Mouse (Mus musculus) MEL (cell line): ENCODE data around the gene Ppp2r5a. TPM values are rescaled to one million over a fixed set of nuclear protein-coding genes. Genes with fewer than 3 reads are reported as not detected.
A peak's percentile ranks its signal among the peaks of the same experiment; 100 is the strongest.

Source experiments
- DNase-seq: peaks from one replicate; pipeline ENCODE4 v3.0.0; 2011; ENCODE audit warnings: low read depth, low spot score
- H3K27ac ChIP-seq: 2 replicates; pipeline ENCODE4 v1.5.1; 2012; ENCODE audit warnings: low read depth, mild to moderate bottlenecking, control low read depth, low read length, moderate library complexity; ENCODE audit not compliant: control insufficient read depth
- H3K27me3 ChIP-seq, 2 experiments: fragments of 150-350 bp in 1 of 2; sonication (generic) in 1 of 2; 2 replicates each; pipeline ENCODE4 v1.6.1; 2012; ENCODE audit warnings: low read length in 2 of 2, mild to moderate bottlenecking in 2 of 2, improper control_type of control experiment in 1 of 2, moderate library complexity in 1 of 2; ENCODE audit not compliant: insufficient read depth in 2 of 2, control insufficient read depth in 1 of 2
- H3K36me3 ChIP-seq, 2 experiments: 2 replicates each; pipeline ENCODE4 v1.6.1; 2012 to 2014; ENCODE audit warnings: low read length in 2 of 2, improper control_type of control experiment in 1 of 2, inconsistent platforms in 1 of 2, mild to moderate bottlenecking in 1 of 2; ENCODE audit not compliant: insufficient read depth in 2 of 2, control insufficient read depth in 1 of 2
- H3K4me1 ChIP-seq, 2 experiments: fragments of 150-350 bp in 1 of 2; sonication (generic) in 1 of 2; 2 replicates each; pipeline ENCODE4 v1.6.1; 2012; ENCODE audit warnings: low read length in 2 of 2, improper control_type of control experiment in 1 of 2, mild to moderate bottlenecking in 1 of 2; ENCODE audit not compliant: insufficient read depth in 2 of 2, control insufficient read depth in 1 of 2
- H3K4me3 ChIP-seq, 2 experiments: fragments of 150-350 bp in 1 of 2; sonication (generic) in 1 of 2; 2 replicates each; pipeline ENCODE4 v1.5.1; 2012; ENCODE audit warnings: low read depth in 2 of 2, low read length in 2 of 2, mild to moderate bottlenecking in 2 of 2, moderate library complexity in 2 of 2, control low read depth in 1 of 2, improper control_type of control experiment in 1 of 2; ENCODE audit not compliant: control insufficient read depth in 1 of 2, insufficient read depth in 1 of 2
- H3K79me2 ChIP-seq: 2 replicates; pipeline ENCODE4 v1.6.1; 2012; ENCODE audit warnings: mild to moderate bottlenecking, low read length, moderate library complexity; ENCODE audit not compliant: control insufficient read depth, poor library complexity, insufficient read depth
- H3K9ac ChIP-seq: 2 replicates; pipeline ENCODE4 v1.6.1; 2012; ENCODE audit warnings: low read depth, mild to moderate bottlenecking, control low read depth, low read length, moderate library complexity; ENCODE audit not compliant: control insufficient read depth, poor library complexity, severe bottlenecking
- H3K9me3 ChIP-seq: fragments of 150-350 bp; sonication (generic); replicated peaks from 2 replicates; pipeline ENCODE4 v1.6.1; 2012; ENCODE audit warnings: mild to moderate bottlenecking, low read length, improper control_type of control experiment, moderate library complexity; ENCODE audit not compliant: insufficient read depth
- BHLHE40 ChIP-seq: IDR thresholded peaks from 2 replicates; pipeline ENCODE4 v1.6.1; 2012; ENCODE audit warnings: low read depth, mild to moderate bottlenecking, inconsistent platforms, low read length, improper control_type of control experiment, borderline replicate concordance
- CHD1 ChIP-seq: IDR thresholded peaks from 2 replicates; pipeline ENCODE4 v1.6.1; 2012; ENCODE audit warnings: low read depth, mild to moderate bottlenecking, inconsistent platforms, low read length, improper control_type of control experiment
- CTCF ChIP-seq, 3 experiments: IDR thresholded peaks in 2 of 3; conservative IDR thresholded peaks in 1 of 3; 2 replicates each; pipeline ENCODE4 v1.5.1; 2011 to 2012; ENCODE audit warnings: low read length in 3 of 3, low read depth in 2 of 3, mild to moderate bottlenecking in 2 of 3, improper control_type of control experiment in 1 of 3, inconsistent platforms in 1 of 3, mixed read lengths in 1 of 3, moderate library complexity in 1 of 3; ENCODE audit not compliant: control insufficient read depth in 1 of 3, insufficient read depth in 1 of 3, poor library complexity in 1 of 3, severe bottlenecking in 1 of 3
- EP300 ChIP-seq, 2 experiments: IDR thresholded peaks; 2 replicates each; pipeline ENCODE4 v1.6.1; 2011; ENCODE audit warnings: improper control_type of control experiment in 2 of 2, low read length in 2 of 2, low read depth in 1 of 2, mild to moderate bottlenecking in 1 of 2
- ETS1 ChIP-seq: IDR thresholded peaks from 2 replicates; pipeline ENCODE4 v1.6.1; 2012; ENCODE audit warnings: low read depth, mild to moderate bottlenecking, inconsistent platforms, low read length, improper control_type of control experiment, moderate library complexity
- GABPA ChIP-seq: IDR thresholded peaks from 2 replicates; pipeline ENCODE4 v1.6.1; 2012; ENCODE audit warnings: low read depth, mild to moderate bottlenecking, inconsistent platforms, low read length, improper control_type of control experiment, moderate library complexity
- JUND ChIP-seq: IDR thresholded peaks from 2 replicates; pipeline ENCODE4 v1.6.1; 2011; ENCODE audit warnings: low read depth, mild to moderate bottlenecking, improper control_type of control experiment, low read length
- MAFK ChIP-seq: IDR thresholded peaks from 2 replicates; pipeline ENCODE4 v1.6.1; 2011; ENCODE audit warnings: low read depth, mild to moderate bottlenecking, low read length, improper control_type of control experiment, borderline replicate concordance
- MAX ChIP-seq: IDR thresholded peaks from 2 replicates; pipeline ENCODE4 v1.6.1; 2011; ENCODE audit warnings: low read length, improper control_type of control experiment
- MAZ ChIP-seq: IDR thresholded peaks from 2 replicates; pipeline ENCODE4 v1.6.1; 2012; ENCODE audit warnings: low read depth, mild to moderate bottlenecking, inconsistent platforms, low read length, improper control_type of control experiment
- MXI1 ChIP-seq: IDR thresholded peaks from 2 replicates; pipeline ENCODE4 v1.6.1; 2011; ENCODE audit warnings: mild to moderate bottlenecking, low read depth, low read length, improper control_type of control experiment
- POLR2AphosphoS2 ChIP-seq: IDR thresholded peaks from 2 replicates; pipeline ENCODE4 v1.6.1; 2011; ENCODE audit warnings: low read length, improper control_type of control experiment
- RAD21 ChIP-seq: IDR thresholded peaks from 2 replicates; pipeline ENCODE4 v1.6.1; 2011; ENCODE audit warnings: mild to moderate bottlenecking, low read depth, low read length, improper control_type of control experiment
- RCOR1 ChIP-seq: IDR thresholded peaks from 2 replicates; pipeline ENCODE4 v1.6.1; 2012; ENCODE audit warnings: low read depth, mild to moderate bottlenecking, inconsistent platforms, low read length, improper control_type of control experiment
- SIN3A ChIP-seq: IDR thresholded peaks from 2 replicates; pipeline ENCODE4 v1.6.1; 2012; ENCODE audit warnings: low read length, improper control_type of control experiment, inconsistent platforms
- SMC3 ChIP-seq: IDR thresholded peaks from 2 replicates; pipeline ENCODE4 v1.6.1; 2011; ENCODE audit warnings: low read depth, low read length, improper control_type of control experiment
- TAL1 ChIP-seq: IDR thresholded peaks from 2 replicates; pipeline ENCODE4 v1.6.1; 2012; ENCODE audit warnings: mild to moderate bottlenecking, inconsistent platforms, low read length, moderate library complexity, mixed read lengths
- TBP ChIP-seq: IDR thresholded peaks from 2 replicates; pipeline ENCODE4 v1.8.0; 2011; ENCODE audit warnings: low read depth, low read length, improper control_type of control experiment
- TCF12 ChIP-seq: IDR thresholded peaks from 2 replicates; pipeline ENCODE4 v1.6.1; 2014; ENCODE audit warnings: low read depth, mild to moderate bottlenecking, inconsistent platforms, low read length, improper control_type of control experiment, moderate library complexity
- UBTF ChIP-seq: IDR thresholded peaks from 2 replicates; pipeline ENCODE4 v1.6.1; 2012; ENCODE audit warnings: low read depth, mild to moderate bottlenecking, inconsistent platforms, low read length, improper control_type of control experiment, moderate library complexity, borderline replicate concordance; ENCODE audit not compliant: insufficient read depth
- USF2 ChIP-seq, 2 experiments: IDR thresholded peaks; 2 replicates each; pipeline ENCODE4 v1.6.1; 2011 to 2012; ENCODE audit warnings: improper control_type of control experiment in 2 of 2, low read length in 2 of 2, borderline replicate concordance in 1 of 2, inconsistent platforms in 1 of 2, low read depth in 1 of 2, mild to moderate bottlenecking in 1 of 2; ENCODE audit not compliant: insufficient read depth in 1 of 2
- ZC3H11A ChIP-seq: IDR thresholded peaks from 2 replicates; pipeline ENCODE4 v1.6.1; 2012; ENCODE audit warnings: low read depth, mild to moderate bottlenecking, inconsistent platforms, low read length, improper control_type of control experiment
- ZKSCAN1 ChIP-seq: IDR thresholded peaks from 2 replicates; pipeline ENCODE4 v1.6.1; 2012; ENCODE audit warnings: low read depth, mild to moderate bottlenecking, inconsistent platforms, low read length, improper control_type of control experiment, moderate library complexity
- polyA plus RNA-seq, 2 experiments: library from polyadenylated mRNA; stranded (reverse) in 1 of 2; unstranded in 1 of 2; fragments of >175 nt in 1 of 2; fragments of >200 nt in 1 of 2; gene quantifications; 2 replicates each; pipeline versions ENCODE4 v1.2.1 to v1.2.4; 2012; ENCODE audit warnings: low replicate concordance in 2 of 2, low read depth in 1 of 2; ENCODE audit not compliant: insufficient read length in 2 of 2, insufficient read depth in 1 of 2, missing spikeins in 1 of 2
- total RNA-seq: library from RNA; depleted of rRNA; stranded (reverse); fragments of 300-350 nt; gene quantifications from 2 replicates; pipeline ENCODE4 v1.2.3, GENCODE M21; 2012

Gene Ppp2r5a
- total and polyA plus RNA-seq, 3 experiments: 46.6 to 48.6 TPM; not detected in 1

DNA sequence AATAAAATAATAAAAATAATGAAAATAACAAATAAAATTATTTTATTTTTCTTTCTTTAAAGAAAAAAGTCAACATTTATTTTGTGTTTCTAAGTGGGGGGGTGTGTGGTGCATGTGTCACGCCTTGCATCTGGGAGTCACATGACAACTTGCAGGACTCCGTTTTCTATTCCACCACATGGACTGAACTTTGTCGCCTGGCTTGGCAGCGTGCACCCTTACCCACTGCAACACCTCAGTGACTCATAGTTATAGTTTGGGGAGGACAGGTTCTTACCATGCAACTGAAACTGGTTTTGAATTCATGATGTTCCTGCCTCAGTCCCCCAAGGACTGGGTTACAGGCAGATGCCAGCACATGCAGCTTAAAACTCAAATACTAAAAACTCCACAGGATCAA lies 34.9 kb downstream of the Ppp2r5a start:
- Histone ChIP-seq H3K27me3 (no peaks in the 10 kb centered on the region), H3K4me1 (no peaks in the 10 kb centered on the region), H3K9ac (no peak overlapping the region), H3K36me3 (no peaks in the 10 kb centered on the region), H3K9me3 (no peaks in the 10 kb centered on the region), H3K4me3 (no peak overlapping the region), H3K79me2 (no peaks in the 10 kb centered on the region), H3K27ac (no peak overlapping the region)
- TF ChIP-seq USF2 (IDR thresholded peaks at IDR 0.05; ENCODE audit: borderline replicate concordance in 1 of 2, insufficient read depth in 1 of 2, low read depth in 1 of 2, low read length in 2 of 2) (no peak), TAL1 (no peak), ZC3H11A (no peak), TBP (no peak), MAFK (no peak), RCOR1 (no peak), CTCF (IDR thresholded peaks at IDR 0.05 in 2 of 3, conservative IDR thresholded peaks at IDR 0.05 in 1 of 3; ENCODE audit: control insufficient read depth in 1 of 3, insufficient read depth in 1 of 3, low read depth in 2 of 3, low read length in 3 of 3, poor library complexity in 1 of 3, severe bottlenecking in 1 of 3) (no peak), UBTF (no peak), BHLHE40 (no peak), TCF12 (no peak), MAZ (no peak), RAD21 (no peak), JUND (no peak), POLR2AphosphoS2 (no peak), ETS1 (no peak), GABPA (no peak), ZKSCAN1 (no peak), EP300 (IDR thresholded peaks at IDR 0.05; ENCODE audit: low read depth in 1 of 2, low read length in 2 of 2) (no peak)
- DNase-seq: no peak

GRCm38 (mm10) chr1:191364477-191364876 lies 38.6 kb downstream of the Ppp2r5a start:
- H3K4me1 ChIP-seq: peaks cover 4 to 8% of the 10 kb centered on the region in 2 experiments; a peak in 3 of 4 replicates
- no peak overlapping the region for H3K27ac ChIP-seq
- H3K9ac ChIP-seq: no peak overlapping the region
- H3K4me3 ChIP-seq: no peak overlapping the region
- H3K27me3 ChIP-seq: no peaks in the 10 kb centered on the region
- DNase-seq: peak; percentile 71
- TF ChIP-seq RAD21: peak; percentile 85
- peak; percentile 79 for TF ChIP-seq ZC3H11A
- no peak for TF ChIP-seq BHLHE40
- peak; percentile 54 to 77 (median 70) for TF ChIP-seq CTCF (IDR thresholded peaks at IDR 0.05 in 2 of 3, conservative IDR thresholded peaks at IDR 0.05 in 1 of 3; ENCODE audit: control insufficient read depth in 1 of 3, insufficient read depth in 1 of 3, low read depth in 2 of 3, low read length in 3 of 3, poor library complexity in 1 of 3, severe bottlenecking in 1 of 3)
- no peak for TF ChIP-seq MAX
- peak; percentile 79 for TF ChIP-seq SMC3
- TF ChIP-seq MXI1: 0 out of 2 replicates have a peak, but pooled peaks have one; percentile 28
- no peak for TF ChIP-seq UBTF
- TF ChIP-seq SIN3A: 0 out of 2 replicates have a peak, but pooled peaks have one; percentile 16
- TF ChIP-seq CHD1: no peak
- peaks cover 7 to 14% of the 10 kb centered on the region in 2 experiments for H3K36me3 ChIP-seq
- no peaks in the 10 kb centered on the region for H3K9me3 ChIP-seq
- H3K79me2 ChIP-seq: no peaks in the 10 kb centered on the region
